Mouse (Mus musculus): ENCODE measurements at regions not wholly inside any gene's neighbourhood (a gene's known extent, or its start where the extent isn't known, plus 50 kb on each side); places are given as distances from the start of the nearest gene placed in this dataset.

GRCm38 (mm10) chr4:55732006-55732405 is 199.7 kb upstream of the Klf4 start:
- no peak overlapping the region for H3K4me3 ChIP-seq (replicated peaks; ENCODE audit: low read depth, low read length)
- H3K4me2 ChIP-seq (ENCODE audit: low read length), result no peak overlapping the region
- DNase-seq (peak; percentile 15), ATAC-seq (ENCODE audit: low FRiP score, low TSS enrichment) (no peak)
- H3K4me1 ChIP-seq (ENCODE audit: control insufficient read depth, insufficient read depth, low read length), result no peaks in the 10 kb centered on the region
- 71% methylated on average over 4 of the region's 4 CpGs for WGBS
- no peaks in the 10 kb centered on the region for H3K9me3 ChIP-seq (ENCODE audit: control insufficient read depth, low read length)
- no peaks in the 10 kb centered on the region for H3K36me3 ChIP-seq (ENCODE audit: control insufficient read depth, insufficient read depth, low read length)
- no peak overlapping the region for H3K27ac ChIP-seq (replicated peaks; ENCODE audit: low read depth, low read length)
- no peak overlapping the region for H3K9ac ChIP-seq (replicated peaks; ENCODE audit: low read length)
- no peaks in the 10 kb centered on the region for H3K27me3 ChIP-seq (ENCODE audit: control insufficient read depth, insufficient read depth, low read length)

DNA sequence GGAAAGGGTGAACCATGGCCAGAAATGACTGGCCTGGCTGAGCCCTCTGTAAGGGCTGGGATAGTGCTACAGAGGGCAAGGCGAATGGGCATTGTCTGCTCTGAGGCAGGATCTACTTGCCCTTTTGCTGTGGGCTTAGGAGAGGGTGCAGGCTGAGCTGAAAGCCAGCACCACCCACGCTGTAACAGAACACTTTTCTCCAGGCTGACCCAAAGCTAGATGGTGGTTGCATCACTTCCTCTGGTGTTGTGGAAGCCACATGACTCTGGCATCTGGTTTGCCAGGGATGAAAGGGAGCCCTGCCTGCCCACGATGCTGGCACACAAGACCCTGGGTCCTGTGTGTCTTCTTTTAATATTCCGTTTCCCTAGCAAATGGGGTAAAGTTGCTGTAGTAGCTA is 198.0 kb upstream of the Klf4 start:
- WGBS, result 86% methylated on average over 4 of the region's 4 CpGs
- no peaks in the 10 kb centered on the region for H3K4me1 ChIP-seq (ENCODE audit: control insufficient read depth, insufficient read depth, low read length)
- ATAC-seq (ENCODE audit: low FRiP score, low TSS enrichment), result no peak
- H3K27ac ChIP-seq (replicated peaks; ENCODE audit: low read depth, low read length), result no peak overlapping the region
- no peak for DNase-seq
- no peak overlapping the region for H3K9ac ChIP-seq (replicated peaks; ENCODE audit: low read length)
- H3K4me2 ChIP-seq (ENCODE audit: low read length), result no peak overlapping the region
- H3K9me3 ChIP-seq (ENCODE audit: control insufficient read depth, low read length), result no peaks in the 10 kb centered on the region
- H3K27me3 ChIP-seq (ENCODE audit: control insufficient read depth, insufficient read depth, low read length), result no peaks in the 10 kb centered on the region
- H3K4me3 ChIP-seq (replicated peaks; ENCODE audit: low read depth, low read length), result no peak overlapping the region
- H3K36me3 ChIP-seq (ENCODE audit: control insufficient read depth, insufficient read depth, low read length), result no peaks in the 10 kb centered on the region

DNA sequence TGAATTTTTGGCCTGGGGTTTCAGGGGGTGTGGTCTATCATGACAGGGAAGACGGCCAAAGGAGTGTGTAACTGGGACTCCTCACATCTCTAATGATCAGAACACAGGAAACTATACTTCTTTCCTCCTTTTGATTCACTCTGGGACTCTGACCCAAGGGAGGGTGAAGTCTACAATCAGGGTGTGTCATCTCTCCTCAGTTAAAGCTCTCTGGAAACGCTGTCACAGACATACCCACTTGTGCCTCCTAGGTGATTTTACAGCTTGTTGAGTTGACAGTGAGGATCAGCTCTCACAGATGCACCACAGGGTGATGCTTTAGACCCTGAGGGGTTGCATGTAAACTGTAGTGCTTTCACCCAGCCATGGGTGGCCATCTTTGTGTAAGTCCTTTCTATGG is 194.9 kb upstream of the Klf4 start:
- no peak for ATAC-seq (ENCODE audit: low FRiP score, low TSS enrichment)
- H3K36me3 ChIP-seq (ENCODE audit: control insufficient read depth, insufficient read depth, low read length), result no peaks in the 10 kb centered on the region
- no peaks in the 10 kb centered on the region for H3K4me1 ChIP-seq (ENCODE audit: control insufficient read depth, insufficient read depth, low read length)
- H3K9me3 ChIP-seq (ENCODE audit: control insufficient read depth, low read length), result no peaks in the 10 kb centered on the region
- H3K9ac ChIP-seq (replicated peaks; ENCODE audit: low read length), result no peak overlapping the region
- no peak for DNase-seq
- H3K4me2 ChIP-seq (ENCODE audit: low read length), result no peak overlapping the region
- H3K27ac ChIP-seq (replicated peaks; ENCODE audit: low read depth, low read length), result no peak overlapping the region
- no peak overlapping the region for H3K4me3 ChIP-seq (replicated peaks; ENCODE audit: low read depth, low read length)
- WGBS, result 90% methylated on average over 2 of the region's 2 CpGs
- no peaks in the 10 kb centered on the region for H3K27me3 ChIP-seq (ENCODE audit: control insufficient read depth, insufficient read depth, low read length)

- Histone ChIP-seq H3K9me3 (ENCODE audit: control insufficient read depth, low read length) (no peaks in the 10 kb centered on the region), H3K27me3 (ENCODE audit: control insufficient read depth, insufficient read depth, low read length) (no peaks in the 10 kb centered on the region), H3K4me1 (ENCODE audit: control insufficient read depth, insufficient read depth, low read length) (no peaks in the 10 kb centered on the region), H3K4me2 (ENCODE audit: low read length) (no peak overlapping the region), H3K9ac (replicated peaks; ENCODE audit: low read length) (no peak overlapping the region), H3K36me3 (ENCODE audit: control insufficient read depth, insufficient read depth, low read length) (no peaks in the 10 kb centered on the region), H3K27ac (replicated peaks; ENCODE audit: low read depth, low read length) (no peak overlapping the region), H3K4me3 (replicated peaks; ENCODE audit: low read depth, low read length) (no peak overlapping the region)
- ATAC-seq (ENCODE audit: low FRiP score, low TSS enrichment), result no peak
- 84% methylated on average over 19 of the region's 19 CpGs for WGBS
- peak; percentile 9 for DNase-seq
Observed at GRCm38 (mm10) chr4:55726081-55726480, 193.8 kb upstream of the Klf4 start.

GRCm38 (mm10) chr4:55724286-55724685 is 192.0 kb upstream of the Klf4 start:
- Histone ChIP-seq H3K4me3 (replicated peaks; ENCODE audit: low read depth, low read length) (no peak overlapping the region), H3K4me1 (ENCODE audit: control insufficient read depth, insufficient read depth, low read length) (no peaks in the 10 kb centered on the region), H3K4me2 (ENCODE audit: low read length) (no peak overlapping the region), H3K27ac (replicated peaks; ENCODE audit: low read depth, low read length) (no peak overlapping the region), H3K9me3 (ENCODE audit: control insufficient read depth, low read length) (no peaks in the 10 kb centered on the region), H3K36me3 (ENCODE audit: control insufficient read depth, insufficient read depth, low read length) (no peaks in the 10 kb centered on the region), H3K9ac (replicated peaks; ENCODE audit: low read length) (no peak overlapping the region), H3K27me3 (ENCODE audit: control insufficient read depth, insufficient read depth, low read length) (no peaks in the 10 kb centered on the region)
- DNase-seq (no peak), ATAC-seq (ENCODE audit: low FRiP score, low TSS enrichment) (no peak)
- WGBS, result 91% methylated on average over 1 of the region's 1 CpGs

DNA sequence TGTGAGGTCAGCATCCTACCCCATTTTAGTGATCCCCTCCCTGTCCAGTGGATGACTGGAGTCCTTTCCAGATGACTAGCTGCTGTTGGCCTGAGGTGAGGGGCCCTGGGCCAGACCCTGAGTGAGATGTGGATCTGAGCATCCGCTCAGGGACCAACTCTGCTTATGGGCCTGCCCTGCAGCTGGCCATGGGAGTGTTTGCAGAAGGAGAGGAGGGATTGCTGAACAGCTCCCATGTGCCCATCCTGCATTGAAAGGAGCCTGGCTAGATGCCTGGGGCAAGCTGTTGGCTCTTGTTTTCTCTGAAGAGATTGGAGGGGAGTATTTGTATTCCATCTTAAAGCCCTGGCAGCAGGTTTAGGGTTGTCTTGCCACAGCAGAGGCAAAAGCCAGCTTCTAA is 190.9 kb upstream of the Klf4 start:
- Histone ChIP-seq H3K27ac (replicated peaks; ENCODE audit: low read depth, low read length) (no peak overlapping the region), H3K36me3 (ENCODE audit: control insufficient read depth, insufficient read depth, low read length) (no peaks in the 10 kb centered on the region), H3K4me1 (ENCODE audit: control insufficient read depth, insufficient read depth, low read length) (no peaks in the 10 kb centered on the region), H3K4me3 (replicated peaks; ENCODE audit: low read depth, low read length) (no peak overlapping the region), H3K4me2 (ENCODE audit: low read length) (no peak overlapping the region), H3K27me3 (ENCODE audit: control insufficient read depth, insufficient read depth, low read length) (no peaks in the 10 kb centered on the region), H3K9ac (replicated peaks; ENCODE audit: low read length) (no peak overlapping the region), H3K9me3 (ENCODE audit: control insufficient read depth, low read length) (no peaks in the 10 kb centered on the region)
- 86% methylated on average over 1 of the region's 1 CpGs for WGBS
- DNase-seq (peak; percentile 63), ATAC-seq (ENCODE audit: low FRiP score, low TSS enrichment) (0 out of 2 replicates have a peak, but pooled peaks have one; percentile 40)

- no peaks in the 10 kb centered on the region for H3K9me3 ChIP-seq (ENCODE audit: control insufficient read depth, low read length)
- H3K27me3 ChIP-seq (ENCODE audit: control insufficient read depth, insufficient read depth, low read length), result no peaks in the 10 kb centered on the region
- H3K9ac ChIP-seq (replicated peaks; ENCODE audit: low read length), result no peak overlapping the region
- ATAC-seq (ENCODE audit: low FRiP score, low TSS enrichment), result no peak
- H3K4me1 ChIP-seq (ENCODE audit: control insufficient read depth, insufficient read depth, low read length), result no peaks in the 10 kb centered on the region
- DNase-seq, result no peak
- 78% methylated on average over 8 of the region's 8 CpGs for WGBS
- no peaks in the 10 kb centered on the region for H3K36me3 ChIP-seq (ENCODE audit: control insufficient read depth, insufficient read depth, low read length)
- H3K4me2 ChIP-seq (ENCODE audit: low read length), result no peak overlapping the region
- no peak overlapping the region for H3K4me3 ChIP-seq (replicated peaks; ENCODE audit: low read depth, low read length)
- H3K27ac ChIP-seq (replicated peaks; ENCODE audit: low read depth, low read length), result no peak overlapping the region
Observed at GRCm38 (mm10) chr4:55722388-55722787, 190.1 kb upstream of the Klf4 start.

DNA sequence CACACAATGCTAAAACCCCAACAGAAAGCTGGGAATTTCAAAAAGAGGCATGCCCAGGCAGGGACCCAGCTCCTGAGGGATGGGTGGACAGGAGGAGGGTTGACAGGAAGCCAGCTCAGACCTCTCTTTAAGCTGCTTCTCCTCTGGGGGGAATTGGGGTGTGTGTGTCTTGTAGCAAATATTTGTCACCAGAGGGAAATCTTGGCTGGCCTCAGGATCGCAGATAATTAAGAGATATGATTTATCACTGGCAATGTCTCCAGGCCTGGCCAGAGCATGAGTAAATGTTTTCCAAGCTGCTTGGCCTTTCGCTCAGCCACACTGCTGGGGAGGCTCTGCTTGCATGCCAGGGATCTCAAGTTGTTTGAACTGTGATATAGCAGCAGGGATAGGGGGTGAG is 189.6 kb upstream of the Klf4 start:
- Histone ChIP-seq H3K4me2 (ENCODE audit: low read length) (no peak overlapping the region), H3K36me3 (ENCODE audit: control insufficient read depth, insufficient read depth, low read length) (no peaks in the 10 kb centered on the region), H3K9ac (replicated peaks; ENCODE audit: low read length) (no peak overlapping the region), H3K9me3 (ENCODE audit: control insufficient read depth, low read length) (no peaks in the 10 kb centered on the region), H3K27ac (replicated peaks; ENCODE audit: low read depth, low read length) (no peak overlapping the region), H3K4me3 (replicated peaks; ENCODE audit: low read depth, low read length) (no peak overlapping the region), H3K27me3 (ENCODE audit: control insufficient read depth, insufficient read depth, low read length) (no peaks in the 10 kb centered on the region), H3K4me1 (ENCODE audit: control insufficient read depth, insufficient read depth, low read length) (no peaks in the 10 kb centered on the region)
- no peak for ATAC-seq (ENCODE audit: low FRiP score, low TSS enrichment)
- WGBS, result 76% methylated on average over 2 of the region's 2 CpGs
- DNase-seq, result peak; percentile 17

- no peak overlapping the region for H3K9ac ChIP-seq (replicated peaks; ENCODE audit: low read length)
- WGBS, result 88% methylated on average over 4 of the region's 4 CpGs
- no peak for ATAC-seq (ENCODE audit: low FRiP score, low TSS enrichment)
- H3K4me1 ChIP-seq (ENCODE audit: control insufficient read depth, insufficient read depth, low read length), result no peaks in the 10 kb centered on the region
- no peak overlapping the region for H3K4me2 ChIP-seq (ENCODE audit: low read length)
- no peaks in the 10 kb centered on the region for H3K9me3 ChIP-seq (ENCODE audit: control insufficient read depth, low read length)
- H3K27me3 ChIP-seq (ENCODE audit: control insufficient read depth, insufficient read depth, low read length), result no peaks in the 10 kb centered on the region
- H3K27ac ChIP-seq (replicated peaks; ENCODE audit: low read depth, low read length), result no peak overlapping the region
- H3K4me3 ChIP-seq (replicated peaks; ENCODE audit: low read depth, low read length), result no peak overlapping the region
- no peaks in the 10 kb centered on the region for H3K36me3 ChIP-seq (ENCODE audit: control insufficient read depth, insufficient read depth, low read length)
- no peak for DNase-seq
Observed at GRCm38 (mm10) chr4:55718438-55718837, 186.2 kb upstream of the Klf4 start.

All from midbrain, embryonic 14.5 days (tissue).